Mouse (Mus musculus) forebrain, embryonic 13.5 days (tissue): ENCODE measurements around the gene Ppp1r37. TPM values are rescaled to one million over a fixed set of nuclear protein-coding genes. Genes with fewer than 3 reads are reported as not detected.

Experiments
- ATAC-seq: fragments of 200-750 bp; cut with Nextera tagmentation; 2 replicates; pipeline ENCODE4 v1.8.0; 2017
- H3K27ac ChIP-seq: fragments of 300-500 bp; sonication (generic); 2 replicates; pipeline ENCODE4 v1.5.1; 2015; ENCODE audit warnings: inconsistent platforms, mild to moderate bottlenecking, moderate library complexity
- H3K27me3 ChIP-seq: fragments of 300-500 bp; sonication (generic); 2 replicates; pipeline ENCODE4 v1.6.1; 2015; ENCODE audit warnings: mild to moderate bottlenecking, inconsistent platforms
- H3K36me3 ChIP-seq: fragments of 300-500 bp; sonication (generic); 2 replicates; pipeline ENCODE4 v1.6.1; 2015; ENCODE audit warnings: mild to moderate bottlenecking, inconsistent platforms; ENCODE audit not compliant: poor library complexity, severe bottlenecking
- H3K4me1 ChIP-seq: fragments of 300-500 bp; sonication (generic); 2 replicates; pipeline ENCODE4 v1.6.1; 2015; ENCODE audit warnings: inconsistent platforms
- H3K4me2 ChIP-seq: fragments of 300-500 bp; sonication (generic); 2 replicates; pipeline ENCODE4 v1.6.1; 2015; ENCODE audit warnings: inconsistent platforms, mild to moderate bottlenecking, moderate library complexity
- H3K4me3 ChIP-seq: fragments of 300-500 bp; sonication (generic); 2 replicates; pipeline ENCODE4 v1.5.1; 2015; ENCODE audit warnings: mild to moderate bottlenecking, inconsistent platforms
- H3K9ac ChIP-seq: fragments of 300-500 bp; sonication (generic); 2 replicates; pipeline ENCODE4 v1.6.1; 2015; ENCODE audit warnings: mild to moderate bottlenecking, inconsistent platforms
- H3K9me3 ChIP-seq: fragments of 300-500 bp; sonication (generic); replicated peaks from 2 replicates; pipeline ENCODE4 v1.6.1; 2016; ENCODE audit warnings: inconsistent platforms
- WGBS: fragments of 180-500 bp; shearing (Covaris S2); methylation state at CpG from one replicate; pipeline ENCODE4 v1.1.7; 2015; 5-methylcytosine and 5-hydroxymethylcytosine counted together
- polyA plus RNA-seq: library from polyadenylated mRNA; unstranded; fragments of >200 nt; fragmentation: Nextera tagmentation; extraction: Ambion mirVana; gene quantifications from 2 replicates; pipeline ENCODE4 v1.2.1, GENCODE M21; 2015

Gene Ppp1r37
- polyA plus RNA-seq, 1 experiment from 2014 or later = 22.4 TPM

DNA sequence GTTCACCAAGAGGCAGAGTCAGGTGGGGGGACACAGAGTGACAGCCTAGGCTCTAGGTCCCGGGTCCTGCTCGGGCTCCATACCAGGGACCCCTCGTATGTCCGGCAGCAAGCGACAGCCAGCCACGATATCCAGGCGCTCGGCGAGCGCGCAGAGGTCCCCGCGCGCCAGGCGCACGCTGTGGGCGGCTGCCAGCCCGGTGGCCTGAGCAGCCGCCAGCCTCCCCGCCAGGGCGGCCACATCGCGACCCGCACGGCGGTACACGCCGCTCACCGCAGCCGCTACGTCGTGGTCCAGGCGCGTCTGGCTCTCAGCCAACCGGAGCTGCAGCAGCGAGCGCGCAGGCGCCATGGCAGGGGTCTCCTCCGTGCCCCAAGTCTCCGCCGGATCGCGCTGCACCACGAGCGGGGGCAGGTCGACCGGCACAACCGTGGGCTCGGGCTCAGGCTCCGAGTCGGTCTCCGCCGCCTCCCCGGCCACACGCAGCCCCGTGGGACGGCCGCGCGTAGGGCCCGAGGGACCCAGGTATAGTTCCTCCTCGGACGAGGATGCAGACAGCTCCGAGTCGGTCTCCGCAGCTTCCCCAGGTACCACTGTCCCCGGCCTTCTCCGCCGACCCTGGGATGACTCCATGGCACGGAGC, 55.8 kb downstream of the Ppp1r37 start:
- Histone ChIP-seq H3K9ac (peak overlapping the region; percentile 87), H3K27ac (peak overlapping the region; percentile 79), H3K4me3 (peak overlapping the region; percentile 81), H3K4me2 (peak overlapping the region; percentile 97), H3K27me3 (no peaks in the 10 kb centered on the region), H3K9me3 (no peaks in the 10 kb centered on the region), H3K36me3 (no peaks in the 10 kb centered on the region), H3K4me1 (peaks cover 26% of the 10 kb centered on the region)
- 2% methylated on average over 54 of the region's 71 CpGs for WGBS
- ATAC-seq = peak; percentile 17; the same call in 1 of the 2 replicates

DNA sequence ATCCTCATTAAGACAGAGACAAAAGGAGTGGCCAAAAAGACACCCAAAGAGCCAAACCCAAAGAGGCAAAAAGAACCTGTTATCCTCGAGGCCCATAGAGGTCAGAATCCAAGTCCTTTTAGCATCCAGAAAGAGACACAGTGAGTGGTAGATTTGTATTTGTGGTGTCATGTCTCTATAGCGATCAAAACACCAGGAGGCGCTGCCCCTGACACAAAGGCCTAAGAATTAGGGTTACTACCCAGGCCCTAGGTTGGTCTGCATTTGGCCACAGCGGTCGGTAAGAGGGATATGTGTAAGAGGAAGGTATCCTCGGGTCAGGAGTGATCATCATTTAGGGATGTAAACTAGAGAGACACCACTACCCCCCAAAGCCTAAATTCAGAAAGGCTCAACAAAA, 56.5 kb downstream of the Ppp1r37 start:
- H3K4me3 ChIP-seq = peak overlapping the region; percentile 81
- no peak for ATAC-seq

DNA sequence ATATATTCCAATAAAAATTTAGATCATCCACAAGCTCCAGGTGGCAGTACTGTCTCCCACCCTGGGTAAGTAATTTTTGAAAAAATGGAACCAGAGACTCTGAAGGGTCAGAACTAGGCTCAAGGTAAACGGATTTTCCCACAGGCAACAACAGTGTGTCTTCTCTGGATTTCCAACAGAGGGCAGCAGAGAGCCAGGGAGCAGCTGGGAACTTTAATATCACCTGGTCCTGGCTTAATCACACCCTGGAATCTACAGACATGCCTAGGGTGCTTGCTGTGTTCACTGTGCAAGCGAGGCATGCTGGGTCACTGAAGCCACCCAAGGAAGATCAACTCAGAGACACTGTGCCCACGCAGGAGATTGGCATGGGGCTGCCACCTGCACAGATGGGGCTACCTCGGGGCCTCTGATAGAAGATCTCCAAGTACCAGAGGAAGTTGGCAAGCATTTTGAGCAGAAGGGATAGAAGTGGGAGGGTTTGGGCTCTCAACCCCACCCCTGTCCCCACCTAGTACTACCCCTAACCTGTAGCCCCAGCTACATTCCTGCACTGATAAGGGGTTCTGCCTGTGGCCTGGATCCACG, 59.3 kb downstream of the Ppp1r37 start:
- 33% methylated on average over 5 of the region's 5 CpGs for WGBS

More for the DNA sequence above, 56.5 kb downstream of the Ppp1r37 start:
- peaks cover 26% of the 10 kb centered on the region for H3K4me1 ChIP-seq
- H3K27ac ChIP-seq = no peak overlapping the region
- no peaks in the 10 kb centered on the region for H3K9me3 ChIP-seq
- WGBS = 22% methylated on average over 6 of the region's 6 CpGs
- no peaks in the 10 kb centered on the region for H3K36me3 ChIP-seq
- H3K27me3 ChIP-seq = no peaks in the 10 kb centered on the region
- H3K4me2 ChIP-seq = peak overlapping the region; percentile 97
- H3K9ac ChIP-seq = peak overlapping the region; percentile 21; the same call in 1 of the 2 replicates

DNA sequence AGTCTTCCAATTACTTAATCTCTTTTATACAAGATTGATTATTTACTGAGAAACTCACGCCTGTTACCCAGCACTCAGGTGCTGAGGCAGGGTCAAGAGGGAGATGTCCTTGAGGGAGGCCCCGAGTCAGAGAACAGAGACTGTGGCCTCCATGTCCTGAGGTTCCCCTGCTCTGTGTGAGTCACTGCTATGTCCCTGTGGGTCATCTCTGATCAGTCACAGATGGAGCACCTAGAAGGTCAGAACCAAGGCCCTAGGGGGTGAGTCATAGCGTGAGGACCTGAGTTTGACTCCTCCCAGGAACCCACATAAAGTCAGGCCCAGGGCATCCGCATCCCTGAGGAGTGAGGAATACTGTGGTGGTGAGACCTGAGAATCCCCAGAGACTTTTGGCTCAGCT, 61.2 kb downstream of the Ppp1r37 start:
- no peak for ATAC-seq

More for the DNA sequence above, 59.3 kb downstream of the Ppp1r37 start:
- no peaks in the 10 kb centered on the region for H3K36me3 ChIP-seq
- H3K4me1 ChIP-seq = peaks cover 16% of the 10 kb centered on the region
- no peaks in the 10 kb centered on the region for H3K9me3 ChIP-seq
- no peak for ATAC-seq
- H3K27me3 ChIP-seq = no peaks in the 10 kb centered on the region
- no peak overlapping the region for H3K4me3 ChIP-seq
- H3K4me2 ChIP-seq = no peak overlapping the region
- H3K9ac ChIP-seq = no peak overlapping the region
- no peak overlapping the region for H3K27ac ChIP-seq

DNA sequence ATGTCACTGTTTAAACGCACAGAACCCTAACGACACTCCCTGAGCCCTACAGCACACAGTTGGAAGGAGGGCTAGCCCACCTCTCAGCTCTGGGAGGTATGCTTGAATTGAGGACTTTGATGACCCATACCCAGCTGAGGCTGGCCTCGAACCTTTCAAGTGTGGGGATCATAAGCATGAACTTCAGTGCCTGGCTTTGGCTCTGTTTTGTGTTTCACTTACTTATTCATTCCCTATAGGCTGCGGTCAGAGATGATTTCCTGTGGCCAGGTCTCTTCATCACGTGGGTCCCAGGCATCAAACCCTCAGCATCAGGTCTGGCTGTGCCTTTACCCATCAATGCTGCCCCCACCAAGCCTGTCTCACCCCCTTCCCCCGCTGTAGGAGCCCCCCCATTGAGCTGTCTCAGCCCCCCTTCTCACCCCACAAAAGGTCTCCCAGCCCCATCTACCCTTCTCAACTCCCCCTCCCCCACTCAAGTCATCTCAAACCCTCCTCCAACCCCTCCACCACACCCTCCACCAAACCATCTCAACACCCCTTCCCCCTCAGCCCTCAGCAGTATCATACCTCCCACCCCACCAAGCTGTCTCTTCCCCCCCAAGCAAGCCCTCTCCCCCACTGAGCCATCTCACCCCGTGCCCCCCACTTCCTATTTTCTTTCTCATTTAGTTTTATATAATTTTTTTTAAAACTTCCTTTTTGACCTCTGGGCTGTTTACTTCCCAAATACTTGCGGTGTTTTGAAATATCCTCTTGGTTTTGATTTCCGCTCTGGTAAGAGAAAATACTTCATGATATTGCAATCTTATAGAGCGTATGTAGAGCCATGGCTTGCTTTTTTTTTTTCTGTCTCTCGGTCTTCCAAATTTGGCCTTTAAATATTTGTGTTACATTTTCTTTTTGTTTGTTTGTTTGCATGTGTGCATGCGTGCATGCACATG, 62.2 kb downstream of the Ppp1r37 start:
- no peak overlapping the region for H3K4me2 ChIP-seq
- H3K4me1 ChIP-seq = no peaks in the 10 kb centered on the region
- no peak overlapping the region for H3K9ac ChIP-seq
- 74% methylated on average over 12 of the region's 12 CpGs for WGBS
- no peaks in the 10 kb centered on the region for H3K27me3 ChIP-seq
- no peak overlapping the region for H3K4me3 ChIP-seq
- H3K9me3 ChIP-seq = no peaks in the 10 kb centered on the region
- no peak overlapping the region for H3K27ac ChIP-seq
- no peak for ATAC-seq
- no peaks in the 10 kb centered on the region for H3K36me3 ChIP-seq

More for the DNA sequence above, 61.2 kb downstream of the Ppp1r37 start:
- Histone ChIP-seq H3K9me3 (no peaks in the 10 kb centered on the region), H3K27ac (no peak overlapping the region), H3K4me3 (no peak overlapping the region), H3K36me3 (no peaks in the 10 kb centered on the region), H3K9ac (no peak overlapping the region), H3K4me1 (peaks cover 5% of the 10 kb centered on the region), H3K4me2 (no peak overlapping the region), H3K27me3 (no peaks in the 10 kb centered on the region)
- WGBS = 76% methylated on average over 4 of the region's 4 CpGs

DNA sequence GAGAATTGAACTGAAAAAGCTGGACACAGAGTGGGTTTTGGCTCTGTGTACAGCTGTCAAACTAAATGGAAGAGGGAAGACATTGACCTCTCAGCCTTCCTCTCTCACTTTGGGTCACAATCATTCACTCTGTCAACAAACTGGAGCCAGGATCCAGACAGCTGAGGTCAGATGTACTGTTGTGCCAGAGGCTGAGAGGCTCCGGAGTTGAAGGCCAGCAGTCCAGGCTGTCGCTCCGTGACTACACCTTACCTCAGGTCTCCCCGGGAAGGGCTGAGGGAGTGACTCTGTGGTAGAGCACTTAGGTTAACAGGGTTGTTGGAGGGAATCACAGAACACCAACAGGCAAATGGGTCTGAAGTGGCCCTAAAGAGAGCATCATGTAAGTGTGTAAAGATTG, 64.5 kb downstream of the Ppp1r37 start:
- Histone ChIP-seq H3K4me3 (no peak overlapping the region), H3K4me2 (no peak overlapping the region), H3K36me3 (no peaks in the 10 kb centered on the region), H3K9me3 (no peaks in the 10 kb centered on the region), H3K27me3 (peaks cover 3% of the 10 kb centered on the region), H3K27ac (no peak overlapping the region), H3K9ac (no peak overlapping the region), H3K4me1 (no peaks in the 10 kb centered on the region)
- 88% methylated on average over 4 of the region's 4 CpGs for WGBS
- ATAC-seq = no peak

DNA sequence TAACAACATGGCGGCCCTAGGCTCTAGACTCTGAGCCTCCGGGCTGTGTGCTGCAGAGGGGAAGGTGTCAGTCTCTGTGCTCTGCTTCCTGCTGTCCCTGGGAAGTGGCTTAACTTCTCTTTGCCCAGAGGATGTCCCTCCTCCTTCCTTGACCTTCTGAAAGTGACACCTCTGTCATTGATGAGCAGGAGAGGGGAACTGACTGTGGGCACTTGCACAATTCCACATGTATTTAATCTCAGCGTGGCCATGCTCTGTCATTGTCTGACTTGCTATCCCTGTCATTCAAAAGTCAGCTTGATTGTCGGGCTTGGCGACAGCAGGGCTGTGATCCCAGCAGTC, 66.7 kb downstream of the Ppp1r37 start:
- Histone ChIP-seq H3K4me1 (peaks cover 6% of the 10 kb centered on the region; the same call in 1 of the 2 replicates), H3K27me3 (peaks cover 23% of the 10 kb centered on the region), H3K27ac (no peak overlapping the region), H3K36me3 (no peaks in the 10 kb centered on the region), H3K4me3 (no peak overlapping the region), H3K4me2 (no peak overlapping the region), H3K9ac (no peak overlapping the region), H3K9me3 (no peaks in the 10 kb centered on the region)
- 77% methylated on average over 5 of the region's 5 CpGs for WGBS
- no peak for ATAC-seq

DNA sequence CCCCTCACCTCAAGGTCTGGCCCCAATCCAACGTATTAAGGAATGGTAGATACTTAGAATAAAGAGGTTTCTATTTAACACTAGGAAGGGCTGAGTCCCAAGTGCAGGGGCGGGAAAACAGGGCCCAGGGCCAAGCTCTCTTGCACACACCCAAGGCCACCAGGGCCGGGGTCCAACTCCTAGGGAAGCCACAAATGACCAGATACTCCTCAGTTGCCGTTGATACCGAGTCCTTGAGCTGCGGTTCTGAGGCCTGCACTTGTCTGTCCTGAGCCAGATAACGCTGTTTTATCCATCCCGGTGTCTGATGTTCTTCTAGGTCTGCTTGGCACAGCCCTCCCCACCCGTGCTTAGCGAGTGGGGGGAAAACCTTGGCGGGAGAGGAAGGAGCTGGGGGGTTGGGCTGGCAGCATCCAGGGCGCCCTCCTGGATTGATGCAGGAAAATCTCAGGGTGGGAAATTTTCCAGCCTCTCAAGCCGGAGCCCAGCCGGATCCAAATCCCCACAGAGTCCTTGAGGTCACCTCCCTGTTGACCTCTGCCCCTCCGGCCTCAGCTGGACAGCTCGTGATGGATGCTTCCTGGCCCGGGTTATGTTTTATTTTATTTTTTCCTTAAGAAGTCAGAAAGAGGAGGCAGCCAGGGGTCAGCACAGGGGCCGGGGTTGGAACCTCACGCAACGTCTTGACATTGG, 67.2 kb downstream of the Ppp1r37 start:
- Histone ChIP-seq H3K9me3 (no peaks in the 10 kb centered on the region), H3K4me1 (peaks cover 6% of the 10 kb centered on the region; the same call in 1 of the 2 replicates), H3K9ac (no peak overlapping the region), H3K36me3 (no peaks in the 10 kb centered on the region), H3K27ac (no peak overlapping the region), H3K4me3 (no peak overlapping the region), H3K27me3 (peaks cover 28% of the 10 kb centered on the region), H3K4me2 (no peak overlapping the region)
- 80% methylated on average over 20 of the region's 20 CpGs for WGBS
- ATAC-seq = no peak

DNA sequence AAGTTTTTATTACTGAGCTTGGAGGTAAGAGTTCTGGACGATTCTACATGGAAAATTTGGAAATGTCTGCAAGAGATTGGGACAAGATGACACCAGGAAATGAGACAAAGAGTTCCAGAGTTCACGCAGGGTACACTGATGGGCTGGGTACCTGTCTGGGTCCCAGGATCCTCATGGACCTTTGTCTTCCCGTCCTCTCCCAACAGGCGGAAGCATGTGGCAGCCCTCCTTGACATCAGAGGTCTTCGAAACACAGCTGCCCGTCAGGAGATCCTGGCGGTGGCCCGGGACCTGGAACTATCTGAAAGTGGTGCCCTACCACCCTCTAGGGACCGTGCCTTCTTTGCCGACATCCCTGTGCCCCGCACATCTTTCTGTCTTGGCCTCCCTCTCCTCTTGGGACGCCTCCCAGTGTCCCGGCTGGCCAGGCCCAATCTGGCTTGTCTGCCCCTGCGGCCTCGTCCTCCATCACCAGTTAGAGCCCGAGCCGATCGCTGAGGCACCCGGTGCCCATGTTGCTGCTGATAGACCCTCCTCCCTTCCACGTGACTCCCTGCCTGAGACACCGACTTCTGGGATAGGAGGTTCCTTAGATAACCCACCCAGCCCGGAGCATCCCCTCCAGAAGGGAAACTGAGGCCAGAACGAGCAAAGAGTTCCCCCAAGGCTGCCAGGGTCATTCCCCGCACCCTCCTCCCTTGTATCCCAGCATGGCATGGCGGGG, 68.0 kb downstream of the Ppp1r37 start:
- no peak overlapping the region for H3K4me3 ChIP-seq
- no peaks in the 10 kb centered on the region for H3K9me3 ChIP-seq
- H3K36me3 ChIP-seq = no peaks in the 10 kb centered on the region
- no peak overlapping the region for H3K9ac ChIP-seq
- no peak for ATAC-seq
- H3K27ac ChIP-seq = no peak overlapping the region
- H3K4me2 ChIP-seq = no peak overlapping the region
- H3K4me1 ChIP-seq = peaks cover 6% of the 10 kb centered on the region; the same call in 1 of the 2 replicates
- 83% methylated on average over 25 of the region's 25 CpGs for WGBS
- peaks cover 35% of the 10 kb centered on the region for H3K27me3 ChIP-seq

DNA sequence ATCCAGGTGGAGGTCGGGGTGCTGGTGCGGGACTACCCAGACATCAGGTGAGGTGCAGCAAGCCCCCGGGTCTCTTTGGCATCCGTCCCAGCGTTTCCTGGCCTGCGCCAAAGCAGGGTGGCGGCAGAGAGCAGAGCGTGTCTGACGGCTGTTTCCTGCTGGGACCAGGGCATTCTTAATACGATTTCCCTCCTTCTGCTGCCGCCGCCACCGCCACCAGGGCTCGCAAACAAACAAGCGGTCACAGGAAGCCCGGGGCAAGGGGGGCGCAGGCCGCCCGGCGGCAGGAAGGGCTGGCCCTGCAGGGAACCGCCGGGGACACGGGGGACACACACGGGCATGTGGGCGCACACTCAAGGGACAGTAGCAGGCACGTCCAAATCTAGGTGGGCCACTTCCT, 71.1 kb downstream of the Ppp1r37 start:
- Histone ChIP-seq H3K9ac (peak overlapping the region; percentile 50; the same call in 1 of the 2 replicates), H3K27me3 (peaks cover 65% of the 10 kb centered on the region), H3K4me3 (no peak overlapping the region; the same call in 1 of the 2 replicates), H3K4me1 (peaks cover 13% of the 10 kb centered on the region), H3K27ac (no peak overlapping the region), H3K36me3 (no peaks in the 10 kb centered on the region), H3K9me3 (no peaks in the 10 kb centered on the region), H3K4me2 (peak overlapping the region; percentile 44)
- 2% methylated on average over 26 of the region's 26 CpGs for WGBS
- no peak for ATAC-seq

DNA sequence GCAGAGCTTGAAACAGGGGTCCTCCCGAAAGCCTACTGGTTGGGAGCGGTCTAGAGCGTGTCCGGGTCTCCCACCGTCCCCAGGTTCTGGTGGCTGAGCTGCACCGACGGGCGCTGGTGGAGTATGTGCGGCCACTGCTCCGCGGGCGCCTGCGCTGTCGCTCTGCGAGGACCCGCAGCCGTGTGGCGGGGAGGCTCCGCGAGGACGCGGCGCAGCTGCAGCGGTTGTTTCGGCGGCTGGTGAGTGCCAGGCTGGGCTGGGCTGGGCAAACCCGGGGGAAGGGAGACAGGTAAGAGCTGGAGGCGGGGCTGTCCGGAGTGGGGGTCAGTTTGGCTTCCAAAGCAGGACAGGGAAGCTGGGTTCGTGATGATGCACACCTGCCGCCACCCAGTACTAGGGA, 73.4 kb downstream of the Ppp1r37 start:
- Histone ChIP-seq H3K4me3 (peak overlapping the region; percentile 27), H3K27me3 (peaks cover 73% of the 10 kb centered on the region), H3K27ac (no peak overlapping the region), H3K9ac (peak overlapping the region; percentile 45; the same call in 1 of the 2 replicates), H3K4me1 (peaks cover 13% of the 10 kb centered on the region), H3K4me2 (peak overlapping the region; percentile 44), H3K9me3 (no peaks in the 10 kb centered on the region), H3K36me3 (no peaks in the 10 kb centered on the region)
- peak; percentile 24; the same call in 1 of the 2 replicates for ATAC-seq
- WGBS = 2% methylated on average over 31 of the region's 31 CpGs
